Mouse (Mus musculus) CH12.LX (cell line): ENCODE results near the gene 5330417C22Rik. TPM values are rescaled to one million over a fixed set of nuclear protein-coding genes. Genes with fewer than 3 reads are reported as not detected.

Experiments
- DNase-seq: peaks from one replicate; pipeline ENCODE4 v3.0.0-alpha.2; 2013; ENCODE audit errors: extremely low read depth
- H3K27ac ChIP-seq: 2 replicates; pipeline ENCODE4 v1.5.1; 2012; ENCODE audit warnings: low read depth, mild to moderate bottlenecking, control low read depth, moderate library complexity; ENCODE audit not compliant: insufficient read depth
- H3K27me3 ChIP-seq: replicated peaks from 2 replicates; pipeline ENCODE3; 2012; ENCODE audit warnings: inconsistent platforms
- H3K36me3 ChIP-seq, 2 experiments: replicated peaks in 1 of 2; 2 replicates each; pipeline versions ENCODE3 to v1.6.1; 2012; ENCODE audit warnings: inconsistent platforms in 1 of 2, low read length in 1 of 2, mild to moderate bottlenecking in 1 of 2, mixed read lengths in 1 of 2, moderate library complexity in 1 of 2; ENCODE audit not compliant: control insufficient read depth in 1 of 2, insufficient read depth in 1 of 2
- H3K4me1 ChIP-seq, 2 experiments: 2 replicates each; pipeline ENCODE4 v1.6.1; 2012; ENCODE audit warnings: inconsistent platforms in 1 of 2, moderate library complexity in 1 of 2; ENCODE audit not compliant: insufficient read depth in 2 of 2, control insufficient read depth in 1 of 2
- H3K4me2 ChIP-seq: 2 replicates; pipeline ENCODE4 v1.6.1; 2012; ENCODE audit warnings: low read depth, mild to moderate bottlenecking, control low read depth; ENCODE audit not compliant: poor library complexity, insufficient read depth, severe bottlenecking
- H3K4me3 ChIP-seq, 3 experiments: fragments of 150-350 bp in 1 of 3; sonication (generic) in 1 of 3; replicated peaks in 1 of 3; 2 replicates each; pipeline versions ENCODE3 to v1.5.1; 2011 to 2012; ENCODE audit warnings: low read depth in 2 of 3, low read length in 2 of 3, mild to moderate bottlenecking in 2 of 3, moderate library complexity in 2 of 3, control low read depth in 1 of 3, improper control_type of control experiment in 1 of 3, inconsistent platforms in 1 of 3, mixed read lengths in 1 of 3; ENCODE audit not compliant: poor library complexity in 1 of 3
- H3K79me2 ChIP-seq: replicated peaks from 2 replicates; pipeline ENCODE4 v1.6.1; 2012; ENCODE audit warnings: mild to moderate bottlenecking, moderate library complexity; ENCODE audit not compliant: control insufficient read depth, poor library complexity, insufficient read depth, severe bottlenecking; ENCODE audit errors: extremely low read depth
- H3K9ac ChIP-seq: 2 replicates; pipeline ENCODE4 v1.6.1; 2012; ENCODE audit warnings: low read depth, mild to moderate bottlenecking, control low read depth, moderate library complexity; ENCODE audit not compliant: insufficient read depth
- H3K9me3 ChIP-seq: replicated peaks from 2 replicates; pipeline ENCODE3; 2012; ENCODE audit warnings: low read length, inconsistent platforms, mixed read lengths
- CHD2 ChIP-seq: IDR thresholded peaks from 2 replicates; pipeline ENCODE4 v1.6.1; 2011; ENCODE audit warnings: low read length, improper control_type of control experiment
- CTCF ChIP-seq, 2 experiments: IDR thresholded peaks in 1 of 2; conservative IDR thresholded peaks in 1 of 2; 2 replicates each; pipeline ENCODE4 v1.5.1; 2011 to 2012; ENCODE audit warnings: low read depth in 2 of 2, low read length in 2 of 2, improper control_type of control experiment in 1 of 2, inconsistent platforms in 1 of 2, mild to moderate bottlenecking in 1 of 2, moderate library complexity in 1 of 2
- E2F4 ChIP-seq: IDR thresholded peaks from 2 replicates; pipeline ENCODE4 v1.6.1; 2011; ENCODE audit warnings: low read depth, low read length, improper control_type of control experiment; ENCODE audit not compliant: insufficient replicate concordance
- ELF1 ChIP-seq: IDR thresholded peaks from 2 replicates; pipeline ENCODE4 v1.6.1; 2014; ENCODE audit warnings: low read depth, mild to moderate bottlenecking, inconsistent platforms, low read length, improper control_type of control experiment
- EP300 ChIP-seq: IDR thresholded peaks from 2 replicates; pipeline ENCODE4 v1.6.1; 2011; ENCODE audit warnings: low read length, improper control_type of control experiment
- ETS1 ChIP-seq: conservative IDR thresholded peaks from 2 replicates; pipeline ENCODE4 v1.6.1; 2012; ENCODE audit warnings: low read depth, mild to moderate bottlenecking, inconsistent platforms, low read length, improper control_type of control experiment, moderate library complexity
- HCFC1 ChIP-seq: IDR thresholded peaks from 2 replicates; pipeline ENCODE4 v1.6.1; 2012; ENCODE audit warnings: low read depth, mild to moderate bottlenecking, inconsistent platforms, low read length, improper control_type of control experiment
- IRF4 ChIP-seq: IDR thresholded peaks from 2 replicates; pipeline ENCODE4 v1.6.1; 2014; ENCODE audit warnings: low read depth, mild to moderate bottlenecking, inconsistent platforms, low read length, improper control_type of control experiment
- JUN ChIP-seq: IDR thresholded peaks from 2 replicates; pipeline ENCODE4 v1.6.1; 2011; ENCODE audit warnings: low read depth, mild to moderate bottlenecking, low read length, improper control_type of control experiment, moderate library complexity; ENCODE audit not compliant: insufficient read depth
- JUND ChIP-seq: conservative IDR thresholded peaks from 2 replicates; pipeline ENCODE4 v1.6.1; 2011; ENCODE audit warnings: low read depth, low read length, improper control_type of control experiment
- MAX ChIP-seq: IDR thresholded peaks from 2 replicates; pipeline ENCODE4 v1.6.1; 2011; ENCODE audit warnings: low read length, improper control_type of control experiment
- MAZ ChIP-seq: IDR thresholded peaks from 2 replicates; pipeline ENCODE4 v1.6.1; 2012; ENCODE audit warnings: low read depth, mild to moderate bottlenecking, inconsistent platforms, low read length, improper control_type of control experiment, moderate library complexity
- MXI1 ChIP-seq: IDR thresholded peaks from 2 replicates; pipeline ENCODE4 v1.6.1; 2011; ENCODE audit warnings: mild to moderate bottlenecking, low read depth, low read length, improper control_type of control experiment
- MYC ChIP-seq: IDR thresholded peaks from 2 replicates; pipeline ENCODE4 v1.6.1; 2011; ENCODE audit warnings: low read depth, mild to moderate bottlenecking, improper control_type of control experiment, low read length
- NELFE ChIP-seq: IDR thresholded peaks from 2 replicates; pipeline ENCODE4 v1.6.1; 2011; ENCODE audit warnings: low read depth, low read length, improper control_type of control experiment
- NRF1 ChIP-seq: IDR thresholded peaks from 2 replicates; pipeline ENCODE4 v1.6.1; 2014; ENCODE audit warnings: low read depth, mild to moderate bottlenecking, inconsistent platforms, low read length, improper control_type of control experiment, moderate library complexity
- PAX5 ChIP-seq: IDR thresholded peaks from 2 replicates; pipeline ENCODE4 v1.6.1; 2012; ENCODE audit warnings: low read length, inconsistent platforms, mixed read lengths
- POLR2AphosphoS2 ChIP-seq: IDR thresholded peaks from 2 replicates; pipeline ENCODE4 v1.6.1; 2011; ENCODE audit warnings: low read depth, low read length, improper control_type of control experiment
- RAD21 ChIP-seq: IDR thresholded peaks from 2 replicates; pipeline ENCODE4 v1.6.1; 2011; ENCODE audit warnings: low read depth, mild to moderate bottlenecking, low read length, improper control_type of control experiment, moderate library complexity
- SMC3 ChIP-seq: IDR thresholded peaks from 2 replicates; pipeline ENCODE4 v1.6.1; 2011; ENCODE audit warnings: low read depth, low read length, improper control_type of control experiment
- TBP ChIP-seq: conservative IDR thresholded peaks from 2 replicates; pipeline ENCODE4 v1.6.1; 2011; ENCODE audit warnings: low read depth, low read length, improper control_type of control experiment
- TCF12 ChIP-seq: IDR thresholded peaks from 2 replicates; pipeline ENCODE4 v1.6.1; 2014; ENCODE audit warnings: low read depth, mild to moderate bottlenecking, inconsistent platforms, low read length, improper control_type of control experiment
- UBTF ChIP-seq: IDR thresholded peaks from 2 replicates; pipeline ENCODE4 v1.6.1; 2012; ENCODE audit warnings: low read depth, mild to moderate bottlenecking, inconsistent platforms, low read length, improper control_type of control experiment, moderate library complexity
- USF1 ChIP-seq: IDR thresholded peaks from 2 replicates; pipeline ENCODE4 v1.6.1; 2014; ENCODE audit warnings: low read depth, mild to moderate bottlenecking, inconsistent platforms, low read length, improper control_type of control experiment
- ZC3H11A ChIP-seq: IDR thresholded peaks from 2 replicates; pipeline ENCODE4 v1.6.1; 2012; ENCODE audit warnings: low read depth, mild to moderate bottlenecking, inconsistent platforms, low read length, improper control_type of control experiment
- ZKSCAN1 ChIP-seq: IDR thresholded peaks from 2 replicates; pipeline ENCODE4 v1.6.1; 2012; ENCODE audit warnings: low read depth, inconsistent platforms, low read length, improper control_type of control experiment, borderline replicate concordance
- ZMIZ1 ChIP-seq: IDR thresholded peaks from 2 replicates; pipeline ENCODE4 v1.6.1; 2012; ENCODE audit warnings: low read depth, mild to moderate bottlenecking, inconsistent platforms, low read length, improper control_type of control experiment
- dilution Hi-C: fragments of 300-500 bp; cut with MboI; formaldehyde crosslinking; loops from 2 replicates; pipeline ENCODE4 v1.14.3; 2020; ENCODE audit warnings: low sequenced_read_pairs; ENCODE audit not compliant: extremely low pct_unique_long_range_greater_than_20kb, extremely low pct_ligation_motif_present
- in situ Hi-C: fragments of 300-500 bp; cut with MboI; formaldehyde crosslinking; loops from 3 replicates; pipeline ENCODE4 v1.14.3; 2019; ENCODE audit warnings: low sequenced_read_pairs, low pct_ligation_motif_present, low pct_unique_long_range_greater_than_20kb, mixed read lengths
- polyA plus RNA-seq: library from polyadenylated mRNA; unstranded; fragments of >175 nt; gene quantifications from 2 replicates; pipeline ENCODE4 v1.2.1, GENCODE M21; 2012; ENCODE audit warnings: low read depth; ENCODE audit not compliant: insufficient read length
- total RNA-seq, 2 experiments: library from RNA; depleted of rRNA; stranded (reverse); fragments of 300-350 nt in 1 of 2; fragments of >200 nt in 1 of 2; gene quantifications; 2 replicates each; pipeline ENCODE4 v1.2.3; 2012 to 2014

5330417C22Rik gene
- total and polyA plus RNA-seq, 3 experiments: 0.05 to 0.27 (median 0.17) TPM

DNA sequence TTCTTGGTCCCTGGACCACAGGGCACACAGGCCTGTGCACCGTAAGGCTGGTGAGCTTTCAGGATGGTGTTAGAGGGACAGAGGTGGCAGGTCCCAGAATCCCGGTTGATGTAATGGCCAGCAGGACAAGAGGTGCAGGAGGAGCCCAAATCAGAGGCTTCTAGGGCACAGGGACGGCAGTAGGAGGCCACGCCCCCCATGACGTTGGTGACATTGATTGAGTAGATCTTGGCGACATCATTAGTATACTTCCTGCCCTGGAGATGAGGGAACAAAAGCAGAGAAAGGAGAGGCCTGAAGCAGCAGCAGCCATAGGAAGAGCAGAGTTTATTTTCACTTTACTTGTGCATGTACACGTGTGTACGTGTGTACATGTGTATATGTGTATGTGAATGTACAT is 68.6 kb downstream of the 5330417C22Rik start:
- no peaks in the 10 kb centered on the region for H3K36me3 ChIP-seq
- H3K27ac ChIP-seq: no peak overlapping the region
- TF ChIP-seq JUN: no peak
- TF ChIP-seq ELF1: 0 out of 2 replicates have a peak, but pooled peaks have one; percentile 30
- H3K27me3 ChIP-seq: no peaks in the 10 kb centered on the region
- H3K4me2 ChIP-seq: peak overlapping the region; percentile 17
- peak; percentile 73 for DNase-seq
- no peak overlapping the region for H3K9ac ChIP-seq
- in situ Hi-C loops: no loop called here
- H3K4me3 ChIP-seq: peak overlapping the region in 1 of 3 experiments; percentile 22
- H3K4me1 ChIP-seq: peaks cover 4 to 11% of the 10 kb centered on the region in 2 experiments; a peak in 3 of 4 replicates
- no peaks in the 10 kb centered on the region for H3K9me3 ChIP-seq
- dilution Hi-C loops: no loop called here
- H3K79me2 ChIP-seq: no peaks in the 10 kb centered on the region

DNA sequence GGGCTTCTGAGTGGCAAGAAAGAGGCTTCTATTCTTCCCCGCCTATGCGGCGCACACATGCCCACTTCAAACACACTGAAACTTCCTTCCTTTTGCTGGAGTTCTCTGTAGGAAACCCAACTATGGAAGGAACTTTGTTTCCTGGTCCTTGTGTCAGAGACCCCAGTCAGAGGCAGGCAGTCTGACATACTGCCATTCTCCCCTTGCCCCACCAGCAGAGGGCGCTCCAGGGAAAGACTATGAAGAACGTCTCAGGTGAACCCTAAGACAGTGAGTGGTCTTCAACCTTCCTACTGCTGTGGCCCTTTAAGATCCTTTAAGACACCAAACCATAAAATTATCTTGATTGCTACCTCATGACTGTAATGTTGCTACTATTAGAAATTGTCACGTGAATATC is 69.9 kb downstream of the 5330417C22Rik start:
- Histone ChIP-seq H3K9me3 (no peaks in the 10 kb centered on the region), H3K79me2 (no peaks in the 10 kb centered on the region), H3K4me3 (no peak overlapping the region), H3K4me2 (no peak overlapping the region), H3K27me3 (no peaks in the 10 kb centered on the region), H3K9ac (no peak overlapping the region), H3K36me3 (no peaks in the 10 kb centered on the region), H3K27ac (no peak overlapping the region), H3K4me1 (peaks cover 4 to 11% of the 10 kb centered on the region in 2 experiments; a peak in 3 of 4 replicates)
- in situ Hi-C loops: no loop called here
- dilution Hi-C loops: no loop called here
- TF ChIP-seq ZKSCAN1: no peak
- no peak for TF ChIP-seq MXI1
- no peak for TF ChIP-seq MYC
- TF ChIP-seq EP300: no peak
- no peak for TF ChIP-seq E2F4
- TF ChIP-seq TCF12: no peak
- no peak for TF ChIP-seq USF1
- no peak for TF ChIP-seq NRF1
- no peak for TF ChIP-seq MAZ
- no peak for TF ChIP-seq ETS1
- no peak for TF ChIP-seq ZC3H11A
- TF ChIP-seq ELF1: no peak
- TF ChIP-seq RAD21: peak; percentile 66
- TF ChIP-seq CHD2: no peak
- TF ChIP-seq CTCF (conservative IDR thresholded peaks at IDR 0.05 in 1 of 2, IDR thresholded peaks at IDR 0.05 in 1 of 2; ENCODE audit: low read depth in 2 of 2, low read length in 2 of 2): peak; percentile 76 to 89
- peak; percentile 39; the same call in 1 of the 2 replicates for TF ChIP-seq SMC3
- TF ChIP-seq POLR2AphosphoS2: no peak
- no peak for TF ChIP-seq PAX5
- TF ChIP-seq IRF4: no peak
- TF ChIP-seq NELFE: no peak
- no peak for TF ChIP-seq UBTF
- TF ChIP-seq TBP: no peak
- TF ChIP-seq ZMIZ1: no peak
- no peak for TF ChIP-seq HCFC1
- no peak for TF ChIP-seq MAX
- TF ChIP-seq JUND: no peak
- DNase-seq: peak; percentile 69
